Mouse (Mus musculus) CH12.LX (cell line): ENCODE measurements around the gene Anp32e. TPM values are rescaled to one million over a fixed set of nuclear protein-coding genes. Genes with fewer than 3 reads are reported as not detected.

Experiments
- DNase-seq: peaks from one replicate; pipeline ENCODE4 v3.0.0-alpha.2; 2013; ENCODE audit errors: extremely low read depth
- H3K27ac ChIP-seq: 2 replicates; pipeline ENCODE4 v1.5.1; 2012; ENCODE audit warnings: low read depth, mild to moderate bottlenecking, control low read depth, moderate library complexity; ENCODE audit not compliant: insufficient read depth
- H3K27me3 ChIP-seq: replicated peaks from 2 replicates; pipeline ENCODE3; 2012; ENCODE audit warnings: inconsistent platforms
- H3K36me3 ChIP-seq, 2 experiments: replicated peaks in 1 of 2; 2 replicates each; pipeline versions ENCODE3 to v1.6.1; 2012; ENCODE audit warnings: inconsistent platforms in 1 of 2, low read length in 1 of 2, mild to moderate bottlenecking in 1 of 2, mixed read lengths in 1 of 2, moderate library complexity in 1 of 2; ENCODE audit not compliant: control insufficient read depth in 1 of 2, insufficient read depth in 1 of 2
- H3K4me1 ChIP-seq, 2 experiments: 2 replicates each; pipeline ENCODE4 v1.6.1; 2012; ENCODE audit warnings: inconsistent platforms in 1 of 2, moderate library complexity in 1 of 2; ENCODE audit not compliant: insufficient read depth in 2 of 2, control insufficient read depth in 1 of 2
- H3K4me2 ChIP-seq: 2 replicates; pipeline ENCODE4 v1.6.1; 2012; ENCODE audit warnings: low read depth, mild to moderate bottlenecking, control low read depth; ENCODE audit not compliant: poor library complexity, insufficient read depth, severe bottlenecking
- H3K4me3 ChIP-seq, 3 experiments: fragments of 150-350 bp in 1 of 3; sonication (generic) in 1 of 3; replicated peaks in 1 of 3; 2 replicates each; pipeline versions ENCODE3 to v1.5.1; 2011 to 2012; ENCODE audit warnings: low read depth in 2 of 3, low read length in 2 of 3, mild to moderate bottlenecking in 2 of 3, moderate library complexity in 2 of 3, control low read depth in 1 of 3, improper control_type of control experiment in 1 of 3, inconsistent platforms in 1 of 3, mixed read lengths in 1 of 3; ENCODE audit not compliant: poor library complexity in 1 of 3
- H3K79me2 ChIP-seq: replicated peaks from 2 replicates; pipeline ENCODE4 v1.6.1; 2012; ENCODE audit warnings: mild to moderate bottlenecking, moderate library complexity; ENCODE audit not compliant: control insufficient read depth, poor library complexity, insufficient read depth, severe bottlenecking; ENCODE audit errors: extremely low read depth
- H3K9ac ChIP-seq: 2 replicates; pipeline ENCODE4 v1.6.1; 2012; ENCODE audit warnings: low read depth, mild to moderate bottlenecking, control low read depth, moderate library complexity; ENCODE audit not compliant: insufficient read depth
- H3K9me3 ChIP-seq: replicated peaks from 2 replicates; pipeline ENCODE3; 2012; ENCODE audit warnings: low read length, inconsistent platforms, mixed read lengths
- CHD1 ChIP-seq: IDR thresholded peaks from 2 replicates; pipeline ENCODE4 v1.6.1; 2012; ENCODE audit warnings: low read depth, low read length, improper control_type of control experiment, inconsistent platforms
- EP300 ChIP-seq: IDR thresholded peaks from 2 replicates; pipeline ENCODE4 v1.6.1; 2011; ENCODE audit warnings: low read length, improper control_type of control experiment
- HCFC1 ChIP-seq: IDR thresholded peaks from 2 replicates; pipeline ENCODE4 v1.6.1; 2012; ENCODE audit warnings: low read depth, mild to moderate bottlenecking, inconsistent platforms, low read length, improper control_type of control experiment
- JUND ChIP-seq: conservative IDR thresholded peaks from 2 replicates; pipeline ENCODE4 v1.6.1; 2011; ENCODE audit warnings: low read depth, low read length, improper control_type of control experiment
- KAT2A ChIP-seq: IDR thresholded peaks from 2 replicates; pipeline ENCODE4 v1.6.1; 2012; ENCODE audit warnings: low read length, improper control_type of control experiment, inconsistent platforms; ENCODE audit not compliant: insufficient replicate concordance
- MAFK ChIP-seq: IDR thresholded peaks from 2 replicates; pipeline ENCODE4 v1.6.1; 2011; ENCODE audit warnings: low read length, improper control_type of control experiment; ENCODE audit not compliant: insufficient replicate concordance
- MAX ChIP-seq: IDR thresholded peaks from 2 replicates; pipeline ENCODE4 v1.6.1; 2011; ENCODE audit warnings: low read length, improper control_type of control experiment
- MAZ ChIP-seq: IDR thresholded peaks from 2 replicates; pipeline ENCODE4 v1.6.1; 2012; ENCODE audit warnings: low read depth, mild to moderate bottlenecking, inconsistent platforms, low read length, improper control_type of control experiment, moderate library complexity
- MXI1 ChIP-seq: IDR thresholded peaks from 2 replicates; pipeline ENCODE4 v1.6.1; 2011; ENCODE audit warnings: mild to moderate bottlenecking, low read depth, low read length, improper control_type of control experiment
- NELFE ChIP-seq: IDR thresholded peaks from 2 replicates; pipeline ENCODE4 v1.6.1; 2011; ENCODE audit warnings: low read depth, low read length, improper control_type of control experiment
- RAD21 ChIP-seq: IDR thresholded peaks from 2 replicates; pipeline ENCODE4 v1.6.1; 2011; ENCODE audit warnings: low read depth, mild to moderate bottlenecking, low read length, improper control_type of control experiment, moderate library complexity
- SIN3A ChIP-seq: IDR thresholded peaks from 2 replicates; pipeline ENCODE4 v1.6.1; 2012; ENCODE audit warnings: low read length, improper control_type of control experiment, inconsistent platforms
- TCF12 ChIP-seq: IDR thresholded peaks from 2 replicates; pipeline ENCODE4 v1.6.1; 2014; ENCODE audit warnings: low read depth, mild to moderate bottlenecking, inconsistent platforms, low read length, improper control_type of control experiment
- ZKSCAN1 ChIP-seq: IDR thresholded peaks from 2 replicates; pipeline ENCODE4 v1.6.1; 2012; ENCODE audit warnings: low read depth, inconsistent platforms, low read length, improper control_type of control experiment, borderline replicate concordance
- ZMIZ1 ChIP-seq: IDR thresholded peaks from 2 replicates; pipeline ENCODE4 v1.6.1; 2012; ENCODE audit warnings: low read depth, mild to moderate bottlenecking, inconsistent platforms, low read length, improper control_type of control experiment
- dilution Hi-C: fragments of 300-500 bp; cut with MboI; formaldehyde crosslinking; loops from 2 replicates; pipeline ENCODE4 v1.14.3; 2020; ENCODE audit warnings: low sequenced_read_pairs; ENCODE audit not compliant: extremely low pct_unique_long_range_greater_than_20kb, extremely low pct_ligation_motif_present
- in situ Hi-C: fragments of 300-500 bp; cut with MboI; formaldehyde crosslinking; loops from 3 replicates; pipeline ENCODE4 v1.14.3; 2019; ENCODE audit warnings: low sequenced_read_pairs, low pct_ligation_motif_present, low pct_unique_long_range_greater_than_20kb, mixed read lengths
- polyA plus RNA-seq: library from polyadenylated mRNA; unstranded; fragments of >175 nt; gene quantifications from 2 replicates; pipeline ENCODE4 v1.2.1, GENCODE M21; 2012; ENCODE audit warnings: low read depth; ENCODE audit not compliant: insufficient read length
- total RNA-seq, 2 experiments: library from RNA; depleted of rRNA; stranded (reverse); fragments of 300-350 nt in 1 of 2; fragments of >200 nt in 1 of 2; gene quantifications; 2 replicates each; pipeline ENCODE4 v1.2.3; 2012 to 2014

The Anp32e gene
- total and polyA plus RNA-seq, 3 experiments = 74.2 to 439 (median 85.2) TPM

- TF ChIP-seq SIN3A (peak; percentile 57), EP300 (peak; percentile 85), HCFC1 (no peak), ZMIZ1 (peak; percentile 66)
Observed at GRCm38 (mm10) chr3:95987386-95988110, 58.5 kb downstream of the Anp32e start (continued).

- H3K4me3 ChIP-seq = no peak overlapping the region
Observed at GRCm38 (mm10) chr3:95988138-95988537, 59.1 kb downstream of the Anp32e start.

GRCm38 (mm10) chr3:95988969-95989368 lies 59.9 kb downstream of the Anp32e start:
- no peak overlapping the region for H3K27ac ChIP-seq
- peaks cover 22 to 35% of the 10 kb centered on the region in 2 experiments for H3K36me3 ChIP-seq
- peaks cover 7% of the 10 kb centered on the region for H3K9me3 ChIP-seq
- in situ Hi-C loops (no loop called here), dilution Hi-C loops (no loop called here)
- peaks cover 48 to 82% of the 10 kb centered on the region in 2 experiments for H3K4me1 ChIP-seq
- H3K27me3 ChIP-seq = no peaks in the 10 kb centered on the region
- DNase-seq = no peak
- TF ChIP-seq TCF12 (no peak), MAFK (no peak), KAT2A (no peak), MAX (no peak), HCFC1 (no peak), CHD1 (no peak), EP300 (no peak), RAD21 (no peak), JUND (no peak), MXI1 (no peak)
- H3K9ac ChIP-seq = no peak overlapping the region
- H3K79me2 ChIP-seq = no peaks in the 10 kb centered on the region
- H3K4me2 ChIP-seq = no peak overlapping the region
- no peak overlapping the region for H3K4me3 ChIP-seq

More at GRCm38 (mm10) chr3:95988138-95988537, 59.1 kb downstream of the Anp32e start:
- in situ Hi-C loops (no loop called here), dilution Hi-C loops (no loop called here)
- H3K4me1 ChIP-seq = peaks cover 40 to 74% of the 10 kb centered on the region in 2 experiments
- H3K27ac ChIP-seq = peak overlapping the region; percentile 54
- DNase-seq = no peak
- no peaks in the 10 kb centered on the region for H3K79me2 ChIP-seq
- H3K4me2 ChIP-seq = no peak overlapping the region
- TF ChIP-seq ZKSCAN1 (no peak), CHD1 (no peak), NELFE (no peak), MAZ (no peak), MAX (0 out of 2 replicates have a peak, but pooled peaks have one; percentile 4)
- H3K9me3 ChIP-seq = peaks cover 8% of the 10 kb centered on the region
- H3K9ac ChIP-seq = no peak overlapping the region
- H3K36me3 ChIP-seq = peaks cover 22 to 34% of the 10 kb centered on the region in 2 experiments
- no peaks in the 10 kb centered on the region for H3K27me3 ChIP-seq
